Mouse (Mus musculus): ENCODE data around the gene Zfp217. TPM values are rescaled to one million over a fixed set of nuclear protein-coding genes. Genes with fewer than 3 reads are reported as not detected.

Gene Zfp217
- total and polyA plus RNA-seq, 2 experiments from 2014 or later = 0.44 to 3.8 TPM

GRCm38 (mm10) chr2:170179317-170179716 is 31.4 kb upstream of the Zfp217 start:
- ATAC-seq (ENCODE audit: low FRiP score) = no peak
- Histone ChIP-seq H3K9me3 (ENCODE audit: low read length) (no peaks in the 10 kb centered on the region), H3K27me3 (ENCODE audit: insufficient read depth, low read length) (no peaks in the 10 kb centered on the region), H3K36me3 (ENCODE audit: insufficient read depth, low read length) (no peaks in the 10 kb centered on the region), H3K4me1 (ENCODE audit: insufficient read depth, low read length) (no peaks in the 10 kb centered on the region), H3K4me3 (ENCODE audit: low read depth, low read length) (no peak overlapping the region), H3K4me2 (ENCODE audit: low read depth, low read length, poor library complexity, severe bottlenecking) (no peak overlapping the region), H3K9ac (replicated peaks; ENCODE audit: low read length, poor library complexity, severe bottlenecking) (no peak overlapping the region), H3K27ac (ENCODE audit: low read depth, low read length) (no peak overlapping the region)
- no peak for TF ChIP-seq CTCF (IDR thresholded peaks at IDR 0.05)
- WGBS = 94% methylated on average over 5 of the region's 5 CpGs
- no peak for DNase-seq (ENCODE audit: low spot score)

DNA sequence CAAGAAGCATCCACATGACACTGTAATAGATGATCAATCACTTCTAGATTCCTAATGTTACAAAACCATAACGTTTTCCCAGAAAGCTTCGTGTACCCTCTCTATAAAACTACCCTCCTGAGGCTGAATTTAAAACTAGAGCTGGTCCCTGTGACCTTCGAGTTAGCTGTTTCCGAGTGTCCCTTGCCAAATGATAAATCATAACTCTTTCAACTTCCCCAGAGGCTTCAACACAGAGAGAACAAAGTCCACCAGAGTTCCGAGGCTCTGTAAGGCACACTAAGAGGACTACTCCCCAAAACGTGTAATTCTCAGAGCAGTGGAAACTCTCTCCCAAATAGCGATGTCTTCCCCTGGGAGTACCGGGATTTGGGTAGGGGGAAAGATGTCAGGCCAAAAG is 29.4 kb upstream of the Zfp217 start:
- TF ChIP-seq CTCF (IDR thresholded peaks at IDR 0.05) = no peak
- ATAC-seq (ENCODE audit: low FRiP score) = no peak
- no peaks in the 10 kb centered on the region for H3K27me3 ChIP-seq (ENCODE audit: insufficient read depth, low read length)
- H3K9ac ChIP-seq (replicated peaks; ENCODE audit: low read length, poor library complexity, severe bottlenecking) = no peak overlapping the region
- no peak for DNase-seq (ENCODE audit: low spot score)
- no peak overlapping the region for H3K4me2 ChIP-seq (ENCODE audit: low read depth, low read length, poor library complexity, severe bottlenecking)
- no peaks in the 10 kb centered on the region for H3K9me3 ChIP-seq (ENCODE audit: low read length)
- H3K4me1 ChIP-seq (ENCODE audit: insufficient read depth, low read length) = no peaks in the 10 kb centered on the region
- no peak overlapping the region for H3K27ac ChIP-seq (ENCODE audit: low read depth, low read length)
- no peaks in the 10 kb centered on the region for H3K36me3 ChIP-seq (ENCODE audit: insufficient read depth, low read length)
- no peak overlapping the region for H3K4me3 ChIP-seq (ENCODE audit: low read depth, low read length)
- WGBS = 37% methylated on average over 8 of the region's 8 CpGs

DNA sequence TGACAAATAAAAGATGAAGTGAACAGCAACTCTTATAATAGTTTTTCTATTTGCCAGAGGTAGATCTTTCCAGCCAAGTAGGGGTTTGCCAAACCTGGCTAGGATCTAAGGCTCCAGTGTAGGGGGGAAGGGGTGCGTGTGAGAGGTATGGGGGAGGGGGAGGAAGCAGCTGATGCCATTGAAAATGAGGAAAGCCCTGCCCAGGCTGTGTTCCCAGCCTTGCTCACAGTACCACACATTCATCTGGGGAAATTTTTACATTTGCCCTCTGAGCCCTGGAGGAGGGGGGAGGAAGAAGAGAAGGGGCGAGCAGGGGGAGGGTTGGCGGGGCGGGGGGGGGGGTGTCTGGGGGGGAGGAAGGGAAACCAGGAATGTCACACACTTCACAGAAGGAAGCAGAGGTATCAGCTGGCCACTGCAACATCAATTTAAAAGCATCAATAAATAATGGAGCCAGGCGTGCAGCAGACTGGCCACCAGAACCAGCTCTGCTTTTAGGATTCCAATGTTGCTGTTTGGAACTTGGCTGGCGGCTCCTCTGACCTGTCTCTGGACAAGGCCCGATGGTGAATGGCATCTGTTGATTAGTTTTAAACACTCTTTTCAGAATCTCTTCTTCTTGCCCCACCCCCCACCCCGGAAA is 28.5 kb upstream of the Zfp217 start:
- H3K27me3 ChIP-seq (ENCODE audit: insufficient read depth, low read length) = no peaks in the 10 kb centered on the region
- 24% methylated on average over 7 of the region's 8 CpGs for WGBS
- no peak overlapping the region for H3K9ac ChIP-seq (replicated peaks; ENCODE audit: low read length, poor library complexity, severe bottlenecking)
- TF ChIP-seq CTCF (IDR thresholded peaks at IDR 0.05) = no peak
- no peak overlapping the region for H3K27ac ChIP-seq (ENCODE audit: low read depth, low read length)
- no peaks in the 10 kb centered on the region for H3K4me1 ChIP-seq (ENCODE audit: insufficient read depth, low read length)
- H3K9me3 ChIP-seq (ENCODE audit: low read length) = no peaks in the 10 kb centered on the region
- DNase-seq (ENCODE audit: low spot score) (no peak), ATAC-seq (ENCODE audit: low FRiP score) (no peak)
- no peak overlapping the region for H3K4me3 ChIP-seq (ENCODE audit: low read depth, low read length)
- no peak overlapping the region for H3K4me2 ChIP-seq (ENCODE audit: low read depth, low read length, poor library complexity, severe bottlenecking)
- H3K36me3 ChIP-seq (ENCODE audit: insufficient read depth, low read length) = no peaks in the 10 kb centered on the region

DNA sequence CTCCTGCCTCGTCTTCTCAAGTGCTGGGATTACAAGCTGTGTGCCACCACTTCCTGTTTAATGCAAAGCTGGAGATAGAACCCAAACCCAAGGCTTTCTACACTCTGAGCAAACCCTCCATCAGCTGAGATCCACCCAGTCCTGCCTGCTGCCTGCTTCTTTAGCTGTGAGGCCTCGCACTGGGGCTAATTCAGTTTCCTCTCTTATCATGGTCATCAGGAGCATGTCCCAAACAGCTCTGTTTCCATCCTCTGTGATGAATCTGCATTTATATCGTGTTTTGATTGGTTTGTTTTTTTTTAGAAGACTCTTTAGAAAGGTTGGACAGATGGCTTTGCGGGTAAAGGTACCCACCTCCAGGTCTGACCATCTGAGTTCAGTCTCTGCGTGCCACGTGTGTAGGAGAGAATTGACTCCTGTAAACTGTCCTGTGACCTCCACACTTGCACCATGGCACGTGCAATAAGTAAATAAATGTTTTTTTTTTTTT is 27.8 kb upstream of the Zfp217 start:
- no peaks in the 10 kb centered on the region for H3K27me3 ChIP-seq (ENCODE audit: insufficient read depth, low read length)
- no peak for DNase-seq (ENCODE audit: low spot score)
- H3K9ac ChIP-seq (replicated peaks; ENCODE audit: low read length, poor library complexity, severe bottlenecking) = no peak overlapping the region
- H3K27ac ChIP-seq (ENCODE audit: low read depth, low read length) = no peak overlapping the region
- WGBS = 77% methylated on average over 7 of the region's 7 CpGs
- H3K4me3 ChIP-seq (ENCODE audit: low read depth, low read length) = no peak overlapping the region
- no peaks in the 10 kb centered on the region for H3K36me3 ChIP-seq (ENCODE audit: insufficient read depth, low read length)
- no peaks in the 10 kb centered on the region for H3K9me3 ChIP-seq (ENCODE audit: low read length)
- ATAC-seq (ENCODE audit: low FRiP score) = no peak
- no peak overlapping the region for H3K4me2 ChIP-seq (ENCODE audit: low read depth, low read length, poor library complexity, severe bottlenecking)
- no peak for TF ChIP-seq CTCF (IDR thresholded peaks at IDR 0.05)
- H3K4me1 ChIP-seq (ENCODE audit: insufficient read depth, low read length) = no peaks in the 10 kb centered on the region

DNA sequence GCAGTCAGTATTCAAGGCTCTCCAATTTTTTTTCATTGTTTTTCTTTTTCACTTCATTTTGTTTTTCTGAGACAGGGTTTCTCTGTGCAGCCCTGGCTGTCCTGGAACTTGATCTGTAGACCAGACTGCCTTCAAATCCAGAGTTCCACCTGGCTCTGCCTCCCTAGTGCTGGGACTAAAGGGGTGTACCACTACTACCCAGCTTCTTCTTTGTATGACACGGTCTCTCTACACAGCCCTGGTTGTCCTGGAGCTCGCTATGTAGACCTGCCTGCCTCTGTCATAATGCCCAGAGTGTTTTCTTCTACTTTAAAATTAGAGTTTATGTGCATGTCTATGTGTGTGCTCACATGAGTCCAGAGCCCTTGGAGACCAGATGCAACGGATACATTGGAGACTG is 27.3 kb upstream of the Zfp217 start:
- H3K9me3 ChIP-seq (ENCODE audit: low read length) = no peaks in the 10 kb centered on the region
- H3K27me3 ChIP-seq (ENCODE audit: insufficient read depth, low read length) = no peaks in the 10 kb centered on the region
- DNase-seq (ENCODE audit: low spot score) (no peak), ATAC-seq (ENCODE audit: low FRiP score) (no peak)
- H3K36me3 ChIP-seq (ENCODE audit: insufficient read depth, low read length) = no peaks in the 10 kb centered on the region
- WGBS = 82% methylated on average over 3 of the region's 3 CpGs
- H3K4me2 ChIP-seq (ENCODE audit: low read depth, low read length, poor library complexity, severe bottlenecking) = no peak overlapping the region
- no peaks in the 10 kb centered on the region for H3K4me1 ChIP-seq (ENCODE audit: insufficient read depth, low read length)
- H3K9ac ChIP-seq (replicated peaks; ENCODE audit: low read length, poor library complexity, severe bottlenecking) = no peak overlapping the region
- no peak for TF ChIP-seq CTCF (IDR thresholded peaks at IDR 0.05)
- no peak overlapping the region for H3K27ac ChIP-seq (ENCODE audit: low read depth, low read length)
- H3K4me3 ChIP-seq (ENCODE audit: low read depth, low read length) = no peak overlapping the region

DNA sequence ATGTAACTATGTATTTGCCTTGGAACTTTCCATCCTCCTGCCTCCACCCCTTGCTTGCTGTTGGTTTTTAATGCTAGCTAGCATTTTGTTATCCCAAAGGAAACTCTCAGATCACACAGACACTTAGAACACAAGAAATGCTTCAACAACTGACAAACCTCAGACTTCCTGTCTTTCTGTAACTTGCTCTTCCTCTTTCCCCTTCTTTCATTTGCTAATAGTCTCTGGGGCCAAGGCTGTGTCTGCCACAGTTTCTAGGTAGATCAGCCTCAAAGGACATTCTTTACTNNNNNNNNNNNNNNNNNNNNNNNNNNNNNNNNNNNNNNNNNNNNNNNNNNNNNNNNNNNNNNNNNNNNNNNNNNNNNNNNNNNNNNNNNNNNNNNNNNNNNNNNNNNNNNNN is 21.2 kb upstream of the Zfp217 start:
- H3K27me3 ChIP-seq (ENCODE audit: insufficient read depth, low read length) = no peaks in the 10 kb centered on the region
- no peaks in the 10 kb centered on the region for H3K36me3 ChIP-seq (ENCODE audit: insufficient read depth, low read length)
- ATAC-seq (ENCODE audit: low FRiP score) = no peak
- no peak for TF ChIP-seq CTCF (IDR thresholded peaks at IDR 0.05)
- no peak overlapping the region for H3K4me3 ChIP-seq (ENCODE audit: low read depth, low read length)
- no peak overlapping the region for H3K27ac ChIP-seq (ENCODE audit: low read depth, low read length)
- no peak overlapping the region for H3K9ac ChIP-seq (replicated peaks; ENCODE audit: low read length, poor library complexity, severe bottlenecking)
- no peak for DNase-seq (ENCODE audit: low spot score)
- no peak overlapping the region for H3K4me2 ChIP-seq (ENCODE audit: low read depth, low read length, poor library complexity, severe bottlenecking)
- no peaks in the 10 kb centered on the region for H3K4me1 ChIP-seq (ENCODE audit: insufficient read depth, low read length)
- H3K9me3 ChIP-seq (ENCODE audit: low read length) = no peaks in the 10 kb centered on the region
